ENCODE assay signal across 8 mouse cellular contexts in the genomic region with DNA sequence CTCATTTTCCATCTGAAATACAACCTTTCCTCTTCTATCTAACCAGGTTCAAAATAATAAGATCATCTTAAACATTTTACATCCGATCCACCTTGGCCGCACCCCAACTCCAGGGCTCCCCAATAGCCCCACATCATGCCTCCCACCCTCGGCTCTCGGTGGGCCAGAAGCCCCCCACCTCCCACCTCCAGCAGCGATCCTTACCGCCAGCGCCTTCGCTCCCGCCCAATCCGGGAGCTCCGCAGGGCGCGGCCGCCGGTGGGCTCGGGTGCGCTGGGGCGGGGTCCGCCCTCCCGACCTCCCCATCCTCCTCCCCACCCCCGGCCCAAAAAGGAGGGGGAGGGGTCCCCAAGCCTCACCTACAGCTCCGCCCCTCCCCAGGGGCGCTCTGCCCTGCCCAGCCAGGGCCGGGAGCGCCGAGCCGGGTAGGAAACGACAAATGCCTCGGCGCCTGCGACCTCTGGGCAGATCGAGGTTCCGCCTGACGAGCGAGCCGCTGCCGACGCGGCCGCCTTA. TPM values are rescaled to one million over a fixed set of nuclear protein-coding genes. Genes with fewer than 3 reads are reported as not detected.
DNase-seq lines count a peak whose midpoint lies in the region; ATAC-seq and TF ChIP-seq lines count a peak whose summit lies in the region.

No protein-coding gene starts in this region.

- POLR2A ChIA-PET in Patski (lab: Charles Lee) = interaction anchor here (0.6 kb wide), 1 partner anchor 77 kb away, joined by 3 read pairs; no protein-coding TSS in a partner anchor

- peaks cover 5% of the 10 kb centered on the region; the same call in 1 of the 2 replicates for H3K4me1 ChIP-seq in embryonic fibroblast, embryonic 13.5 days (ENCODE audit: control insufficient read depth, insufficient read depth, low read length)
- peaks cover 18% of the 10 kb centered on the region for H3K4me1 ChIP-seq in limb, embryonic 10.5 days
- H3K4me1 ChIP-seq in olfactory bulb, adult 2 months (ENCODE audit: control insufficient read depth, insufficient read depth, low read length) = no peaks in the 10 kb centered on the region

- no peaks in the 10 kb centered on the region for H3K36me3 ChIP-seq in limb, embryonic 10.5 days

- peak overlapping the region; percentile 97 for H3K27ac ChIP-seq in layer of hippocampus, adult 2 months
- peak overlapping the region; percentile 66 for H3K27ac ChIP-seq in embryonic fibroblast, embryonic 13.5 days (ENCODE audit: insufficient read depth, low read length)
- H3K27ac ChIP-seq in limb, embryonic 10.5 days = peak overlapping the region; percentile 98
- no peak overlapping the region for H3K27ac ChIP-seq in olfactory bulb, adult 2 months (ENCODE audit: insufficient read depth, low read depth, low read length)

- no peak for TF ChIP-seq CTCF in layer of hippocampus, adult 2 months (conservative IDR thresholded peaks at IDR 0.05)
- TF ChIP-seq CTCF in Patski (IDR thresholded peaks at IDR 0.05) = no peak
- no peak for TF ChIP-seq CTCF in embryonic fibroblast, embryonic 13.5 days (IDR thresholded peaks at IDR 0.05; ENCODE audit: borderline replicate concordance, insufficient read depth, low read length)
- no peak for TF ChIP-seq CTCF in olfactory bulb, adult 2 months (IDR thresholded peaks at IDR 0.05; ENCODE audit: insufficient read depth, low read depth, low read length)

- CTCF ChIA-PET in Patski (lab: Charles Lee) = no interaction called here

- no peaks in the 10 kb centered on the region for H3K27me3 ChIP-seq in Patski
- H3K27me3 ChIP-seq in limb, embryonic 10.5 days (ENCODE audit: low read depth, poor library complexity, severe bottlenecking) = no peaks in the 10 kb centered on the region

- H3K9me3 ChIP-seq in limb, embryonic 10.5 days (replicated peaks) = no peaks in the 10 kb centered on the region

- no peak for TF ChIP-seq POLR2A in embryonic fibroblast, embryonic 13.5 days (IDR thresholded peaks at IDR 0.05; ENCODE audit: low read depth, low read length)
- no peak for TF ChIP-seq POLR2A in olfactory bulb, adult 2 months (IDR thresholded peaks at IDR 0.05; ENCODE audit: insufficient read depth, low read depth, low read length)

- 2% methylated on average over 40 of the region's 40 CpGs for WGBS in limb, embryonic 10.5 days
- under 1% methylated on average over 38 of the region's 40 CpGs for WGBS in olfactory bulb, adult 2 months

- H3K4me3 ChIP-seq in layer of hippocampus, adult 2 months = peak overlapping the region; percentile 78
- peak overlapping the region; percentile 92 for H3K4me3 ChIP-seq in embryonic fibroblast, embryonic 13.5 days (ENCODE audit: insufficient read depth, low read length)
- peak overlapping the region; percentile 91 for H3K4me3 ChIP-seq in limb, embryonic 10.5 days
- H3K4me3 ChIP-seq in olfactory bulb, adult 2 months (ENCODE audit: insufficient read depth, low read depth, low read length) = peak overlapping the region; percentile 72

- in situ Hi-C loops in Patski (cut with MboI; ENCODE audit: low pct_unique_long_range_greater_than_20kb) = no loop called here

- peak; percentile 9 for ATAC-seq in Patski

- peak; percentile 13 to 17 for DNase-seq in layer of hippocampus, adult 2 months (ENCODE audit: low spot score in 2 of 2)
- no peak for DNase-seq in layer of hippocampus, adult 9-10 months (ENCODE audit: low spot score)
- DNase-seq in Patski (ENCODE audit: low read depth, low spot score) = no peak
- DNase-seq in limb, embryonic 10.5 days (ENCODE audit: low spot score) = no peak
- no peak for DNase-seq in spleen, adult 18-20 months
- DNase-seq in ovary, postnatal 14 days (ENCODE audit: low spot score) = no peak

RNA-seq across cellular contexts. Expression of gene Erc1, which starts 0.4 kb away (rescaled TPM):
- 10 to 100 TPM; 51.9 to 54.5 TPM for total RNA-seq in layer of hippocampus, adult 2 months (2021)
- 23.3 TPM for polyA plus RNA-seq in Patski (2021)
- polyA plus RNA-seq in embryonic fibroblast, embryonic 13.5 days (2011; ENCODE audit: insufficient read length, low read depth, missing spikeins) = 34.1 and 34.9 TPM in 2 replicates
- polyA plus RNA-seq in limb, embryonic 10.5 days (2016; fragmentation: Nextera tagmentation; extraction: Ambion mirVana) = 23.3 and 27.7 TPM in 2 replicates
- polyA plus RNA-seq in olfactory bulb, adult 2 months (2012; ENCODE audit: insufficient read depth, insufficient read length, low replicate concordance, missing spikeins) = not detected in 2 replicates

RNA-seq across cellular contexts. Expression of gene Rad52, which starts 54.9 kb away (rescaled TPM):
- 10 to 100 TPM; 45.4 to 49.7 TPM for total RNA-seq in layer of hippocampus, adult 2 months (2021)
- 23.8 TPM for polyA plus RNA-seq in Patski (2021)
- 14.6 and 18.8 TPM in 2 replicates for polyA plus RNA-seq in embryonic fibroblast, embryonic 13.5 days (2011; ENCODE audit: insufficient read length, low read depth, missing spikeins)
- 25.6 and 25.9 TPM in 2 replicates for polyA plus RNA-seq in limb, embryonic 10.5 days (2016; fragmentation: Nextera tagmentation; extraction: Ambion mirVana)
- polyA plus RNA-seq in olfactory bulb, adult 2 months (2012; ENCODE audit: insufficient read depth, insufficient read length, low replicate concordance, missing spikeins) = not detected in 2 replicates

Comparison
In these comparisons a context has a peak if more than half of its experiments do, and no peak if none do; other contexts are left out.
1. DNase-seq: peak in layer of hippocampus, adult 2 months (2 of 2); none in layer of hippocampus, adult 9-10 months (single experiment), Patski (single experiment), limb, embryonic 10.5 days (single experiment), spleen, adult 18-20 months (0 of 2) and ovary, postnatal 14 days (single experiment).
2. RNA of gene Rad52, which starts 54.9 kb away (polyA plus RNA-seq): 25.6 to 25.9 TPM in limb, embryonic 10.5 days, 23.8 TPM in Patski (single experiment) and 14.6 to 18.8 TPM in embryonic fibroblast, embryonic 13.5 days; not detected in olfactory bulb, adult 2 months; every median in the first group is over 10 times any median in the second.
3. Peak in every context shown above with its lines, with median percentiles within 50 percentile points of each other: H3K4me3 ChIP-seq.